Mouse (Mus musculus) lung, adult 2 months (tissue): Measurements from ENCODE around the gene Sytl2. TPM values are rescaled to one million over a fixed set of nuclear protein-coding genes. Genes with fewer than 3 reads are reported as not detected.

Source experiments
- DNase-seq: peaks from one replicate; pipeline ENCODE4 v3.0.0; 2022
- H3K4me1 ChIP-seq: fragments of 200-500 bp; 2 replicates; pipeline ENCODE4 v1.6.1; 2011; ENCODE audit warnings: low read length; ENCODE audit not compliant: control insufficient read depth, insufficient read depth
- H3K4me3 ChIP-seq: fragments of 200-500 bp; replicated peaks from 2 replicates; pipeline ENCODE3; 2011; ENCODE audit warnings: low read depth, mild to moderate bottlenecking, control low read depth, low read length; ENCODE audit errors: extremely low read depth
- CTCF ChIP-seq: fragments of 200-500 bp; IDR thresholded peaks from 2 replicates; pipeline ENCODE4 v1.5.1; 2011; ENCODE audit warnings: mild to moderate bottlenecking, low read length, control low read depth; ENCODE audit not compliant: insufficient read depth
- POLR2A ChIP-seq: fragments of 200-500 bp; IDR thresholded peaks from 2 replicates; pipeline ENCODE4 v1.6.1; 2011; ENCODE audit warnings: low read depth, mild to moderate bottlenecking, control low read depth, low read length, borderline replicate concordance; ENCODE audit errors: extremely low read depth
- WGBS: fragments of 180-500 bp; shearing (Covaris S2); methylation state at CpG from one replicate; pipeline ENCODE4 v1.1.7; 2018; 5-methylcytosine and 5-hydroxymethylcytosine counted together
- polyA plus RNA-seq: library from polyadenylated mRNA; depleted of rRNA; stranded (reverse); fragments of >200 nt; gene quantifications from 2 replicates; pipeline ENCODE4 v1.2.3, GENCODE M21; 2012; rRNA removed

Gene Sytl2
- polyA plus RNA-seq = 7.6 and 14.0 TPM in 2 replicates

- WGBS = 3% methylated on average over 43 of the region's 43 CpGs
- DNase-seq = peak; percentile 55
- Histone ChIP-seq H3K4me3 (peak within 1 kb of the TSS; percentile 74), H3K4me1 (peaks cover under 1% of the 10 kb centered on the region)
- TF ChIP-seq CTCF (no peak), POLR2A (no peak; the same call in 1 of the 2 replicates)
Observed at GRCm38 (mm10) chr7:90301942-90302646, at the start of gene Sytl2. Sytl2 (plus strand) TSS chr7:90302252.

GRCm38 (mm10) chr7:90252946-90253345, 49.1 kb upstream of the Sytl2 start:
- WGBS = 66% methylated on average over 5 of the region's 5 CpGs
- DNase-seq = no peak
- no peaks in the 10 kb centered on the region for H3K4me1 ChIP-seq
- TF ChIP-seq CTCF = no peak
- no peak for TF ChIP-seq POLR2A
- H3K4me3 ChIP-seq = no peak overlapping the region

- 66% methylated on average over 2 of the region's 2 CpGs for WGBS
- Histone ChIP-seq H3K4me3 (no peak overlapping the region), H3K4me1 (peaks cover 6% of the 10 kb centered on the region)
- no peak for DNase-seq
- no peak for TF ChIP-seq POLR2A
- TF ChIP-seq CTCF = no peak
Observed at GRCm38 (mm10) chr7:90258701-90259100, 43.4 kb upstream of the Sytl2 start.

GRCm38 (mm10) chr7:90259899-90260298, 42.2 kb upstream of the Sytl2 start:
- TF ChIP-seq CTCF (no peak), POLR2A (no peak)
- no peak for DNase-seq
- H3K4me3 ChIP-seq = no peak overlapping the region
- WGBS = 85% methylated on average over 2 of the region's 2 CpGs
- peaks cover 6% of the 10 kb centered on the region for H3K4me1 ChIP-seq

DNA sequence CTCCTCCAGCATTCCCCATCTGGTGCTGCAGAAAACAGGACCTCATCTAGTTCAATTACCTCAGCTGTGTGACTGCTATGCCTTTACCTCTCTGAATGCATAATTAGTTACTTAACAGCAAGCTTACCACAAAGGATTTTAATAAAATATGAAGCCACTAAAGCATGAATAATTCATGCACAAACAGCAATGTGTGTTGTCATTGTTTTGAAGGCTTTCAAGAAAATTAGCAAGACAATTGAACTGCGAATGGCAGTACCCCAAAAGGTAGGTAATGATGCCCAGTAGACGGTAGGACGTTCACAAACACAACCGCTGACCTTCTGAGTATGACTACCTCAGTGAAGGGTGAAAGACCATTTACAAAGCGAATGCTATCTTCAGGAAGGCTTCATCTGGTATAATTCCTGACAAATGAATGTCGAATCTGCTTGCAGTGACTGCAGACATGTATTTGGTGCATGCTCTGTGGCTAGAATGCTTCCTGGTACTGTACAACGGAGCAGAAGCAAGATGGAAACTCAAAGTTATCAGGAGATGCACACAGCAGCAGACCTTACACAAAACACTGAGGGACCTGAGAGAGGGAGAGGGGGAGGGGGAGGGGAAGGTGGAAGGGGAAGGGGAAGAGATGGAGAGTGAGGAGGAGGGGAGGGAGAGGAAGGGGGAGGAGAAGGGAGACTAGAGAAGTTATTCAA, 40.0 kb upstream of the Sytl2 start:
- H3K4me3 ChIP-seq = no peak overlapping the region
- WGBS = 48% methylated on average over 7 of the region's 7 CpGs
- peaks cover 9% of the 10 kb centered on the region for H3K4me1 ChIP-seq
- no peak for DNase-seq
- no peak for TF ChIP-seq POLR2A
- no peak for TF ChIP-seq CTCF

DNA sequence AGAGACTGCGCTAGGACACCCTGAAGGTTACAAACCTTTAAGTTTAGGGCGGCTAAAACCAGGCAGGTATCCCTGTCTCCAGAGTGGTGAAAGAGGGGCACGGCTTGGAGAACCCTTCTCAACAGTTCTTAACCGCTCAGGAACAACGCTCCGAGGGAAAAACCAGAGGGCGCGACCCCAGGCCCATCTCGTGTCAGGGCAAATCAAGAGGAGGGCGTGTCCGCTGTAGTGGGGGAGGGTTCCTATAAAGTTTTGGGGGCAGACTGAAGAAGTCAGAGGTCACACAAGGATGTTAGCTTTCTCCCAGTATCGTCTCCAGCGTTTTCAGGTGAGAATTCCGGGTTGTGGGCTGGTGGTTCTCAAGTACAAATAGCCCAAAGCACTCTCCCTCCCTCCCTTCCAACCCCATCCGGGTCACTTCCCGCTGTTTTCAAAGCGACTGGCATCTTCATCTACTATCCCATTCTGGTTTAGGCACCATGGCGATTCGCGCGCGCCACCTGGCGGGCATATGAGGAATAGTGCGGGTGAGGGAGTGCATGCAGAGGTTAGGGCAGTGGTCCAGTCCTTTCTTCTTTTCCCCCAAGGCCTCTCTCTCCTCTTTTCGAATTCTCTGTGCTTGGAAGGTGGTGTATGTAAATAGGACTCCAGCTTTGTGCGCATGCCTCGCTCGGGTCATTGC, 36.6 kb upstream of the Sytl2 start, which contains the start of gene Ccdc83:
TSS of gene Ccdc83 (minus strand) at position 489 of the 682 bp plus-strand sequence.
- WGBS = 9% methylated on average over 28 of the region's 28 CpGs
- peak within 1 kb of the TSS; percentile 10 for H3K4me3 ChIP-seq

GRCm38 (mm10) chr7:90270141-90270540, 31.9 kb upstream of the Sytl2 start:
- TF ChIP-seq POLR2A (no peak), CTCF (no peak)
- H3K4me3 ChIP-seq = no peak overlapping the region
- 50% methylated on average over 3 of the region's 3 CpGs for WGBS
- DNase-seq = no peak
- H3K4me1 ChIP-seq = peaks cover 3% of the 10 kb centered on the region; the same call in 1 of the 2 replicates

More for the DNA sequence above, 36.6 kb upstream of the Sytl2 start, which contains the start of gene Ccdc83:
- peaks cover 3% of the 10 kb centered on the region; the same call in 1 of the 2 replicates for H3K4me1 ChIP-seq
- DNase-seq = peak; percentile 78
- TF ChIP-seq CTCF (peak; percentile 95), POLR2A (no peak)

- DNase-seq = no peak
- 63% methylated on average over 11 of the region's 11 CpGs for WGBS
Observed at GRCm38 (mm10) chr7:90274561-90275100, 27.4 kb upstream of the Sytl2 start.

DNA sequence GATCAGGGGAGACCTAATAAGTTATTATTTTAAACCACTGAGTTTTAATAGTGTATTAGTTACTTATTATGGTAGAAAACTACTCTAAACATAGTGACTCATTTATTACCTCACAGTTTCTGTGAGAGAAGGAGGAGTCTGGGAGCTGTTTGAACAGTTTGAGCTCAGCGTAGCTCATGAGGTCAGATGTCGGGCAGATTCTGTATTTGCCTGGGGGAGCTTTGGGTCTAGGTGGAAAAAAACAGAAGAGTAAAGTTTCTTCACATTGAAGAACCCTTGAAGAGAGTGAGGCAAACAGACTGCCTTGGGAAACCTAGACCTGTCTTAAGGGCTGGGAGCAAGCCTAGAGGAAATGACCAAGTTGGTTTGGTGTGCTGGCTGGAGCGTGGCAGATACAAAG, 24.8 kb upstream of the Sytl2 start:
- no peak for DNase-seq
- WGBS = 49% methylated on average over 3 of the region's 3 CpGs
- Histone ChIP-seq H3K4me3 (no peak overlapping the region), H3K4me1 (no peaks in the 10 kb centered on the region)
- no peak for TF ChIP-seq POLR2A
- TF ChIP-seq CTCF = no peak

More at GRCm38 (mm10) chr7:90274561-90275100, 27.4 kb upstream of the Sytl2 start:
- no peak overlapping the region for H3K4me3 ChIP-seq
- no peak for TF ChIP-seq CTCF
- no peak for TF ChIP-seq POLR2A
- no peaks in the 10 kb centered on the region for H3K4me1 ChIP-seq

DNA sequence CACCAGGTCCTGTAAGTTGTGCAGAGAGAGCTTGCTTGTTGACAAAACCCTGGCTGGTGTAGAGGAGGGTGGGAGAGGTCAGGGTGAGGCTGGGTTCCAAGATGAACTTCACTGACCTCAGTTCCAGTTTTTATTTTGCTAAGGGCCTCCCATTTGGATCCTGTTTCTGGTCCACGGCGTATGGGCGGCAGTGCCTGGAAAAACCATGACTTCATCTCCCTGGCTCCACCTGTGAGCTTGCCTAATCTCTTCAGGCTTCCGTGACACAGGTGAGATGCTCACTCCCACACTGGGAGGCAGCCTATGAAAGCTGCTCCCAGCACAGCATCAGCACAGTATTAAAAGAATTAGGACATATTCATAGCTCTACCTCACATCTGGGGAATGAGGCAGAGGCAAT, 24.3 kb upstream of the Sytl2 start:
- 38% methylated on average over 4 of the region's 4 CpGs for WGBS
- Histone ChIP-seq H3K4me1 (no peaks in the 10 kb centered on the region), H3K4me3 (no peak overlapping the region)
- TF ChIP-seq CTCF = no peak
- no peak for TF ChIP-seq POLR2A
- peak; percentile 23 for DNase-seq
